Mouse (Mus musculus) forebrain, embryonic 12.5 days (tissue): Measurements from ENCODE around the gene Zfp414. TPM values are rescaled to one million over a fixed set of nuclear protein-coding genes. Genes with fewer than 3 reads are reported as not detected.

Experiments used
- ATAC-seq: fragments of 200-750 bp; cut with Nextera tagmentation; 2 replicates; pipeline ENCODE4 v1.8.0; 2017; ENCODE audit warnings: moderate TSS enrichment; ENCODE audit not compliant: low FRiP score
- H3K27ac ChIP-seq: fragments of 300-500 bp; sonication (generic); 2 replicates; pipeline ENCODE4 v1.5.1; 2016; ENCODE audit warnings: mild to moderate bottlenecking
- H3K27me3 ChIP-seq: fragments of 300-500 bp; sonication (generic); 2 replicates; pipeline ENCODE4 v1.6.1; 2016; ENCODE audit warnings: mild to moderate bottlenecking
- H3K36me3 ChIP-seq: fragments of 300-500 bp; sonication (generic); replicated peaks from 2 replicates; pipeline ENCODE4 v1.6.1; 2016; ENCODE audit warnings: mild to moderate bottlenecking
- H3K4me1 ChIP-seq: fragments of 300-500 bp; sonication (generic); 2 replicates; pipeline ENCODE4 v1.6.1; 2016
- H3K4me2 ChIP-seq: fragments of 300-500 bp; sonication (generic); 2 replicates; pipeline ENCODE4 v1.6.1; 2016; ENCODE audit warnings: mild to moderate bottlenecking, moderate library complexity
- H3K4me3 ChIP-seq: fragments of 300-500 bp; sonication (generic); replicated peaks from 2 replicates; pipeline ENCODE4 v1.5.1; 2016; ENCODE audit warnings: mild to moderate bottlenecking
- H3K9ac ChIP-seq: fragments of 300-500 bp; sonication (generic); 2 replicates; pipeline ENCODE4 v1.6.1; 2016; ENCODE audit warnings: mild to moderate bottlenecking
- H3K9me3 ChIP-seq: fragments of 300-500 bp; sonication (generic); 2 replicates; pipeline ENCODE4 v1.6.1; 2016
- WGBS: fragments of 180-500 bp; shearing (Covaris S2); methylation state at CpG from one replicate; pipeline ENCODE4 v1.1.7; 2016; 5-methylcytosine and 5-hydroxymethylcytosine counted together
- polyA plus RNA-seq: library from polyadenylated mRNA; unstranded; fragments of >200 nt; fragmentation: Nextera tagmentation; extraction: Ambion mirVana; gene quantifications from 2 replicates; pipeline ENCODE4 v1.2.1, GENCODE M21; 2016

Gene Zfp414
- polyA plus RNA-seq, 1 experiment from 2014 or later, result 50.6 TPM

DNA sequence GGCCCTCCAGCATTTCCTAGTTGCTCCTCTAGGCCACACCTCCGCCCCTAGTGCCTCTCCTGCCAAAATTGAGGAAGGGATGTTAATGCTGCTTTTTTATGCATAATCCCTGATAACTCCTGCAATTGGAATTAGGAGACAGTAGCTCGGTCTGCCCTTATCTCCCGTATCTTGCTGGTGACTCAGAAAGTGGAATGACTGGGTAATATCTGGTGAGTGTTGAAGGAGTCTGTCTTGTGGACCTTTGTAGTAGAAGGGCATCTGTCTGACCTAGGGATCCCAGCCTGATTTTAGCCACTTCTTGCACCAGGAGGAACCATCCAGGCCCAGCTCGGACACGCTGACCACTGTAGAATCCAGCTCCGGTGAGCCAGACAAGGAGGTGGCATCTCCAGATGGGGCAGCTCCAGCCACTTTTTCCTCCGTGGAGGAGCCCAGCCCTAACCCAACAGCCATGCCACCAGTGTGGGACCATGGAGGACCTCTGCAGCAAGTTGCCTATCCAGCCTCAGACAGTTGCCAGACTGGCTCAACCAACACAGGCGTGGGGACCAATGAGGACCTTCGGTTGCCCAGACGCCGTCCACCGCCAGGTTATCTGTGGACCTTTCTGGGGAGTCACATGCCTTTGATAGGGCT is 716 bp downstream of the Zfp414 start:
- ATAC-seq, result peak; percentile 9; the same call in 1 of the 2 replicates
- H3K4me1 ChIP-seq, result peaks cover 25% of the 10 kb centered on the region
- WGBS, result 76% methylated on average over 12 of the region's 12 CpGs

GRCm38 (mm10) chr17:33630171-33630895 is 1.4 kb downstream of the Zfp414 start:
- peak overlapping the region; percentile 69 for H3K4me2 ChIP-seq
- 86% methylated on average over 13 of the region's 13 CpGs for whole genome bisulfite sequencing
- no peak for ATAC-seq
- no peaks in the 10 kb centered on the region for H3K27me3 ChIP-seq
- H3K9ac ChIP-seq, result no peak overlapping the region
- H3K36me3 ChIP-seq, result peaks cover 30% of the 10 kb centered on the region
- H3K27ac ChIP-seq, result 0 out of 2 replicates have a peak overlapping the region, but pooled peaks have one; percentile 5
- H3K9me3 ChIP-seq, result no peaks in the 10 kb centered on the region
- peaks cover 25% of the 10 kb centered on the region for H3K4me1 ChIP-seq
- peak overlapping the region; percentile 74 for H3K4me3 ChIP-seq

More for the DNA sequence above, 716 bp downstream of the Zfp414 start:
- no peaks in the 10 kb centered on the region for H3K27me3 ChIP-seq
- H3K9ac ChIP-seq, result peak overlapping the region; percentile 78
- peak overlapping the region; percentile 69 for H3K4me2 ChIP-seq
- H3K4me3 ChIP-seq, result peak overlapping the region; percentile 74
- H3K27ac ChIP-seq, result peak overlapping the region; percentile 97
- no peaks in the 10 kb centered on the region for H3K9me3 ChIP-seq
- peaks cover 30% of the 10 kb centered on the region for H3K36me3 ChIP-seq

GRCm38 (mm10) chr17:33631236-33631635 is 2.3 kb downstream of the Zfp414 start:
- Histone ChIP-seq H3K4me3 (no peak overlapping the region), H3K27me3 (no peaks in the 10 kb centered on the region), H3K4me2 (no peak overlapping the region), H3K9me3 (no peaks in the 10 kb centered on the region), H3K9ac (no peak overlapping the region), H3K4me1 (peaks cover 25% of the 10 kb centered on the region), H3K27ac (no peak overlapping the region), H3K36me3 (peaks cover 30% of the 10 kb centered on the region)
- 98% methylated on average over 9 of the region's 9 CpGs for WGBS
- no peak for ATAC-seq

DNA sequence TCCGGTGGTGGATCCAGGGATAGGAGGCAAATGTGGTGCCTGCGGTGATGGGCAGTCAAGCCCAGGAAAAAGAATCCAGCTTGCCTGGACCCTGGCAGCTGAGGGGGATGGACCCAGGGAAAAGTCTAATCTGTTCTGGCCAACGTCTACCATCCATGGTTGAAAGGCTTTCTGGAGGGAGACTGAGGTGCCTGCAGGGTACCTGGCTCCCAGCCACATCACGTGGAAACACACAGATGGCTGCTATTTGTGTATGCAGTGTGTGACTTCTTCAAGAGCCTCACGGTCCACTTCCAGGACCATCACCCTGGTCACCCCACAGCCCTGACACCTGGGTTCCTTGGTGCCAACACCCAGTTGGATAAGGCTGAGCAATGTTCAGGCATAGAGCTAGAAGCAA is 2.9 kb downstream of the Zfp414 start:
- Histone ChIP-seq H3K4me2 (no peak overlapping the region), H3K4me1 (peaks cover 25% of the 10 kb centered on the region), H3K4me3 (no peak overlapping the region), H3K36me3 (peaks cover 30% of the 10 kb centered on the region), H3K9me3 (no peaks in the 10 kb centered on the region), H3K27me3 (no peaks in the 10 kb centered on the region), H3K9ac (no peak overlapping the region), H3K27ac (peak overlapping the region; percentile 31; the same call in 1 of the 2 replicates)
- WGBS, result 87% methylated on average over 5 of the region's 5 CpGs
- ATAC-seq, result no peak

DNA sequence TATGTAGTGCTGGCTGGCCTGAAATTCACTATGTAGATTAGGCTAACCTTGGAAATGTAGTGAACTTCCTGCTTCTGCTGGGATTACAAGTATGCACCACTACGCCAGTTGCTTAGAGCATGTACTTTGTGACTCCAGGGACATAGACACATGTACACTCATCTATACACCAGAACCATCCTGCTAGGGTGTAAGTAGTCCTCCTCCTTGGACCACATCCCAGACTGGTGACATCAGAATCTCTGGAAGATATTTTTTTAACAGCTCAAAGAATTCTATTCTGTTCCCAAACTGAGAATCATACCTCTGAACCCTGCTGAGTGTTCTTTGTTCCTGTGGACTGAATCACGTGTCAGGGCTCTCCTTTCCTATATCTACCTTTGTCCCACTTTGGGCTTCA is 8.1 kb downstream of the Zfp414 start:
- H3K27me3 ChIP-seq, result no peaks in the 10 kb centered on the region
- no peaks in the 10 kb centered on the region for H3K4me1 ChIP-seq
- no peaks in the 10 kb centered on the region for H3K9me3 ChIP-seq
- no peak overlapping the region for H3K27ac ChIP-seq
- no peak for ATAC-seq
- no peak overlapping the region for H3K4me2 ChIP-seq
- whole genome bisulfite sequencing, result 84% methylated on average over 2 of the region's 2 CpGs
- H3K4me3 ChIP-seq, result no peak overlapping the region
- no peak overlapping the region for H3K9ac ChIP-seq
- H3K36me3 ChIP-seq, result peaks cover 31% of the 10 kb centered on the region

DNA sequence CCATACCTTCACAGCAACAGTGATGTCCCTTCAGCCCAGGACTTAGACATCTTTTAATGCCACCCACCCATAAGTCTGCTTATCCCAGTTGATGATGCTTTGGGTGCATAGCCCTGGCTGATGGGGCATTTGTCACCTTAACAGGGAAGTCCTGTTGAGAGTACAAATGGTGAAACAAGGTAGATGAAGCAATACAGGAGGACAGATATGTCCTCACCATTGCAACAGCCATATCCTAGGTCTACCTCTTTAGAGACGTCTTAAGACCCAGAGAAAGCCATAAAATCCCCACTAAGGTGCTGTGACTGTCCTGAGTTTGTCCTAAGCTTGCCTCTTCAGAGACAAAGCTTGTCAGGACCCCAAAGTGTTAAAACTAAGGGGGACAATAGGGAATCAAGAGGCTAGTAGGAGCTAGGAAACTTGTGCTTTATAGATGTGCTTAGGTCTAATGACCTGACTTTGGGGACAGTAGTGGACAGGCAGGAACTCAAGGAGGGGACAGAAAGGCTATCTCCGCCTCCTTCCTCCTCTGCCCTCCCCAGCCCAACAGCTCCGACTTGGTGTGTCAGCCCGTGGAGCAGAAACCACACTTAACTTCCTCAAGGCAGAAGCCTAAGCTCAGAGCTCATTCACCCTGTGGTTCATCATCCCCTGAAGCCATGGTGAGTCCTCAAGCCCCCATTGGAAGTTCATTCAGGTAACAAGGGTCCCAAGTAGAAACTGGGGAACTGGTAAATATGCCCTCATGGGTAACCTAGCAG is 8.8 kb downstream of the Zfp414 start, which contains the start of gene Pram1:
TSS of gene Pram1 (plus strand) at position 541 of the 761 bp plus-strand sequence.
- no peaks in the 10 kb centered on the region for H3K4me1 ChIP-seq

GRCm38 (mm10) chr17:33639743-33640142 is 10.9 kb downstream of the Zfp414 start:
- Histone ChIP-seq H3K36me3 (peaks cover 48% of the 10 kb centered on the region), H3K27me3 (no peaks in the 10 kb centered on the region), H3K9ac (no peak overlapping the region), H3K9me3 (no peaks in the 10 kb centered on the region), H3K4me1 (no peaks in the 10 kb centered on the region), H3K27ac (no peak overlapping the region), H3K4me3 (no peak overlapping the region), H3K4me2 (no peak overlapping the region)
- 72% methylated on average over 6 of the region's 6 CpGs for WGBS
- no peak for ATAC-seq

More for the DNA sequence above, 8.8 kb downstream of the Zfp414 start, which contains the start of gene Pram1:
- no peaks in the 10 kb centered on the region for H3K9me3 ChIP-seq
- H3K27me3 ChIP-seq, result no peaks in the 10 kb centered on the region
- no peak within 1 kb of the TSS for H3K27ac ChIP-seq
- no peak for ATAC-seq
- no peak within 1 kb of the TSS for H3K9ac ChIP-seq
- H3K4me2 ChIP-seq, result no peak within 1 kb of the TSS
- H3K36me3 ChIP-seq, result peaks cover 32% of the 10 kb centered on the region
- no peak within 1 kb of the TSS for H3K4me3 ChIP-seq
- 87% methylated on average over 4 of the region's 4 CpGs for WGBS

DNA sequence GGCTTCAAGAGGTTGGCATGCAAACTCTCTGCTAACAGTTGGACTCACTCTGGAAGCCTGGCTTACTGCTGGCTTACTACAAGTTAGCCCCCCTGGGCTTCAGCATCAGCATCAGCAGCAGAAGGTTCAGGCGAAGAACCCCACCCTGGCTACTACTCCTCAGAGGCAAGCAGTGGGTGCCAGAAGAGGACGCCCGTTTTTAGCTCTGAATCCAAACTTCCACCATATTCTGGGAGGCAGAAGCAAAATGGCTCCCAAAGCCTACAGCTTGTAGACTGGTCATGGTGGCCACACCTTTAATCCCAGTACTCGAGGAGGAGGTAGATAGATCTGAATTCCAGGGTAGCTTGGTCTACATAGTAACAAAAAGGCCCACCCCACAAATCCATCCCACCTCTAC is 15.2 kb downstream of the Zfp414 start:
- no peak for ATAC-seq
- no peaks in the 10 kb centered on the region for H3K4me1 ChIP-seq
- H3K4me3 ChIP-seq, result no peak overlapping the region

GRCm38 (mm10) chr17:33645073-33645472 is 16.2 kb downstream of the Zfp414 start:
- ATAC-seq, result no peak
- H3K9ac ChIP-seq, result no peak overlapping the region
- H3K27me3 ChIP-seq, result no peaks in the 10 kb centered on the region
- no peak overlapping the region for H3K4me2 ChIP-seq
- WGBS, result 94% methylated on average over 8 of the region's 8 CpGs
- H3K4me3 ChIP-seq, result no peak overlapping the region
- H3K4me1 ChIP-seq, result no peaks in the 10 kb centered on the region
- H3K9me3 ChIP-seq, result no peaks in the 10 kb centered on the region
- H3K36me3 ChIP-seq, result peaks cover 88% of the 10 kb centered on the region
- no peak overlapping the region for H3K27ac ChIP-seq

More for the DNA sequence above, 15.2 kb downstream of the Zfp414 start:
- no peaks in the 10 kb centered on the region for H3K9me3 ChIP-seq
- 94% methylated on average over 4 of the region's 4 CpGs for WGBS
- no peak overlapping the region for H3K27ac ChIP-seq
- no peak overlapping the region for H3K4me2 ChIP-seq
- H3K27me3 ChIP-seq, result no peaks in the 10 kb centered on the region
- no peak overlapping the region for H3K9ac ChIP-seq
- peaks cover 78% of the 10 kb centered on the region for H3K36me3 ChIP-seq

- Histone ChIP-seq H3K9ac (no peak overlapping the region), H3K4me1 (no peaks in the 10 kb centered on the region), H3K27me3 (no peaks in the 10 kb centered on the region), H3K4me3 (no peak overlapping the region), H3K9me3 (no peaks in the 10 kb centered on the region), H3K27ac (no peak overlapping the region), H3K36me3 (peaks cover 96% of the 10 kb centered on the region), H3K4me2 (no peak overlapping the region)
- WGBS, result 98% methylated on average over 34 of the region's 34 CpGs
- peak; percentile 23; the same call in 1 of the 2 replicates for ATAC-seq
Observed at GRCm38 (mm10) chr17:33649781-33650475, 21.0 kb downstream of the Zfp414 start.

- ATAC-seq, result no peak
- WGBS, result 93% methylated on average over 3 of the region's 3 CpGs
Observed at GRCm38 (mm10) chr17:33666813-33667212, 37.9 kb downstream of the Zfp414 start.

More at GRCm38 (mm10) chr17:33666813-33667212, 37.9 kb downstream of the Zfp414 start:
- Histone ChIP-seq H3K27me3 (no peaks in the 10 kb centered on the region), H3K4me2 (no peak overlapping the region), H3K27ac (no peak overlapping the region), H3K9me3 (no peaks in the 10 kb centered on the region), H3K9ac (no peak overlapping the region), H3K4me1 (0 out of 2 replicates have a peak, but pooled peaks cover 3% of the 10 kb centered on the region), H3K4me3 (no peak overlapping the region), H3K36me3 (peaks cover 51% of the 10 kb centered on the region)
